29 mouse cellular contexts compared by ENCODE assay signal in genomic region chr10:111193536-111193935, GRCm38 (mm10). TPM values are rescaled to one million over a fixed set of nuclear protein-coding genes. Genes with fewer than 3 reads are reported as not detected.
DNase-seq lines count a peak whose midpoint lies in the region; ATAC-seq and TF ChIP-seq lines count a peak whose summit lies in the region.
"Had no signal": no experiment of that assay in that cellular context is flagged by ENCODE, and none has a peak within 500 bp of the region (broad histone marks: within the 10 kb centered on the region; RNA-seq: fewer than 3 reads in every experiment).

No protein-coding gene starts in this region.

- 53% methylated on average over 4 of the region's 4 CpGs for WGBS in kidney, postnatal 0 days
- WGBS in liver, adult 2 months: 44% methylated on average over 4 of the region's 4 CpGs
- WGBS in midbrain, postnatal 0 days: 75% methylated on average over 4 of the region's 4 CpGs
- 80% methylated on average over 4 of the region's 4 CpGs for WGBS in midbrain, embryonic 10.5 days

- TF ChIP-seq CTCF in kidney, postnatal 0 days (IDR thresholded peaks at IDR 0.05; ENCODE audit: low read depth): peak; percentile 21; the same call in 1 of the 2 replicates
- no peak for TF ChIP-seq CTCF in liver, adult 2 months (IDR thresholded peaks at IDR 0.05; ENCODE audit: low read depth, low read length)
- 0 out of 2 replicates have a peak, but pooled peaks have one; percentile 12 for TF ChIP-seq CTCF in midbrain, postnatal 0 days (IDR thresholded peaks at IDR 0.05)

- H3K36me3 ChIP-seq in kidney, postnatal 0 days (ENCODE audit: insufficient read depth, low read length): no peaks in the 10 kb centered on the region
- H3K36me3 ChIP-seq in liver, adult 2 months (ENCODE audit: control insufficient read depth, insufficient read depth, low read length): no peaks in the 10 kb centered on the region
- no peaks in the 10 kb centered on the region for H3K36me3 ChIP-seq in midbrain, postnatal 0 days (ENCODE audit: insufficient read depth, low read length)
- no peaks in the 10 kb centered on the region; the same call in 1 of the 2 replicates for H3K36me3 ChIP-seq in midbrain, embryonic 10.5 days
- H3K36me3 ChIP-seq: forebrain, embryonic 10.5 days; forebrain, embryonic 12.5 days had no signal

- DNase-seq in kidney, postnatal 0 days (ENCODE audit: low spot score): no peak
- DNase-seq in kidney, adult 8-10 months: no peak
- DNase-seq in liver, adult 2 months (ENCODE audit: extremely low read depth, low read depth, low spot score): peak; percentile 72
- DNase-seq in liver (no peak), adipocyte (ENCODE audit: low spot score) (peak; percentile 26)
- DNase-seq in midbrain, postnatal 0 days (ENCODE audit: low spot score): no peak
- DNase-seq in midbrain, embryonic 10.5 days (ENCODE audit: low spot score): no peak
- DNase-seq in gastrocnemius, postnatal 36 days: no peak
- DNase-seq: adrenal gland, adult 2 months; adrenal gland, postnatal 10 days; adrenal gland, postnatal 25 days; B cell, adult 2 months; cerebellum, adult 11 months; cerebellum, adult 18-20 months; cerebellum, adult 8-10 months; cerebellum, adult 9-11 months; cerebellum, postnatal 36 days; embryo, embryonic 11 days had no signal

- TF ChIP-seq POLR2A in liver, adult 2 months (IDR thresholded peaks at IDR 0.05; ENCODE audit: extremely low read depth, insufficient read depth, low read length): no peak

- peaks cover 45% of the 10 kb centered on the region for H3K79me2 ChIP-seq in liver, adult 2 months (ENCODE audit: control insufficient read depth, insufficient read depth, low read length)

- no peak overlapping the region for H3K4me3 ChIP-seq in kidney, postnatal 0 days (replicated peaks; ENCODE audit: low read depth, low read length)
- H3K4me3 ChIP-seq in liver, adult 2 months (ENCODE audit: insufficient read depth, low read depth, low read length): no peak overlapping the region
- no peak overlapping the region for H3K4me3 ChIP-seq in midbrain, postnatal 0 days (ENCODE audit: low read depth, low read length)
- no peak overlapping the region for H3K4me3 ChIP-seq in midbrain, embryonic 10.5 days
- H3K4me3 ChIP-seq: embryonic facial prominence, embryonic 13.5 days; embryonic facial prominence, embryonic 15.5 days; erythroblast, embryonic 14.5 days; forebrain, embryonic 10.5 days; forebrain, embryonic 12.5 days had no signal

- no peak overlapping the region for H3K4me2 ChIP-seq in kidney, postnatal 0 days (ENCODE audit: low read length)
- H3K4me2 ChIP-seq in midbrain, postnatal 0 days (ENCODE audit: low read depth, low read length, poor library complexity, severe bottlenecking): no peak overlapping the region
- H3K4me2 ChIP-seq: embryonic facial prominence, embryonic 13.5 days; embryonic facial prominence, embryonic 15.5 days; forebrain, embryonic 12.5 days had no signal

- no peak overlapping the region for H3K9ac ChIP-seq in kidney, postnatal 0 days (ENCODE audit: low read depth, low read length)
- no peak overlapping the region for H3K9ac ChIP-seq in liver, adult 2 months (ENCODE audit: low read depth, low read length)
- no peak overlapping the region for H3K9ac ChIP-seq in midbrain, postnatal 0 days (replicated peaks; ENCODE audit: low read length, poor library complexity, severe bottlenecking)
- H3K9ac ChIP-seq: embryonic facial prominence, embryonic 13.5 days; embryonic facial prominence, embryonic 15.5 days; forebrain, embryonic 12.5 days had no signal

- no peak overlapping the region for H3K27ac ChIP-seq in kidney, postnatal 0 days
- no peak overlapping the region; the same call in 1 of the 2 replicates for H3K27ac ChIP-seq in liver, adult 2 months (replicated peaks; ENCODE audit: insufficient read depth, low read depth, low read length)
- H3K27ac ChIP-seq in midbrain, postnatal 0 days (ENCODE audit: low read depth, low read length): no peak overlapping the region
- no peak overlapping the region for H3K27ac ChIP-seq in midbrain, embryonic 10.5 days (replicated peaks)
- H3K27ac ChIP-seq: embryonic facial prominence, embryonic 13.5 days; embryonic facial prominence, embryonic 15.5 days; forebrain, embryonic 10.5 days; forebrain, embryonic 12.5 days had no signal

- no peaks in the 10 kb centered on the region for H3K27me3 ChIP-seq in kidney, postnatal 0 days (ENCODE audit: insufficient read depth, low read length)
- no peaks in the 10 kb centered on the region for H3K27me3 ChIP-seq in liver, adult 2 months (ENCODE audit: control insufficient read depth, insufficient read depth, low read length)
- no peaks in the 10 kb centered on the region for H3K27me3 ChIP-seq in midbrain, postnatal 0 days (ENCODE audit: insufficient read depth, low read length)
- H3K27me3 ChIP-seq in midbrain, embryonic 10.5 days (ENCODE audit: low read depth, poor library complexity, severe bottlenecking): no peaks in the 10 kb centered on the region
- H3K27me3 ChIP-seq: CH12.LX; embryonic facial prominence, embryonic 13.5 days; embryonic facial prominence, embryonic 15.5 days; forebrain, embryonic 12.5 days; Patski had no signal

- no peaks in the 10 kb centered on the region for H3K9me3 ChIP-seq in kidney, postnatal 0 days (replicated peaks; ENCODE audit: low read length)
- H3K9me3 ChIP-seq in midbrain, postnatal 0 days (ENCODE audit: low read length): no peaks in the 10 kb centered on the region
- H3K9me3 ChIP-seq in midbrain, embryonic 10.5 days (replicated peaks): no peaks in the 10 kb centered on the region
- H3K9me3 ChIP-seq: embryonic facial prominence, embryonic 13.5 days; embryonic facial prominence, embryonic 15.5 days; forebrain, embryonic 10.5 days; forebrain, embryonic 12.5 days; G1E had no signal

- intact Hi-C loops in gastrocnemius, postnatal 36 days (cut with DNase I): no loop called here

- H3K4me1 ChIP-seq in kidney, postnatal 0 days (replicated peaks; ENCODE audit: insufficient read depth, low read length): no peaks in the 10 kb centered on the region
- peaks cover 8% of the 10 kb centered on the region for H3K4me1 ChIP-seq in liver, adult 2 months (ENCODE audit: control insufficient read depth, insufficient read depth, low read length)
- H3K4me1 ChIP-seq in midbrain, postnatal 0 days (ENCODE audit: insufficient read depth, low read length): no peaks in the 10 kb centered on the region
- peaks cover 3% of the 10 kb centered on the region; the same call in 1 of the 2 replicates for H3K4me1 ChIP-seq in midbrain, embryonic 10.5 days
- H3K4me1 ChIP-seq: embryonic facial prominence, embryonic 13.5 days; forebrain, embryonic 10.5 days had no signal

- no peak for ATAC-seq in kidney, postnatal 0 days (replicated peaks; ENCODE audit: low FRiP score, low read depth)
- ATAC-seq in midbrain, postnatal 0 days (ENCODE audit: low FRiP score): no peak
- ATAC-seq: activated CD4-positive, CD25-positive, alpha-beta regulatory T cell, adult 4 months; CD4-positive, CD25-positive, alpha-beta regulatory T cell, adult 4 months; forebrain, embryonic 14.5 days; Patski had no signal

RNA-seq across cellular contexts. Expression of gene Osbpl8, which starts 29.0 kb away (rescaled TPM):
- 11.0 and 11.8 TPM in 2 replicates for polyA plus RNA-seq in kidney, postnatal 0 days (2015; fragmentation: Nextera tagmentation; extraction: Ambion mirVana)
- total RNA-seq in liver, adult 2 months (2014; rRNA removed): 30.0 and 30.9 TPM in 2 replicates
- 3.7 and 4.2 TPM in 2 replicates for polyA plus RNA-seq in liver, adult 2 months (2012; rRNA removed)
- total RNA-seq in midbrain, postnatal 0 days (2014; rRNA removed): 45.6 and 52.9 TPM in 2 replicates
- 10.9 and 15.0 TPM in 2 replicates for polyA plus RNA-seq in midbrain, postnatal 0 days (2015; fragmentation: Nextera tagmentation; extraction: Ambion mirVana)
- 7.6 and 10.6 TPM in 2 replicates for polyA plus RNA-seq in midbrain, embryonic 10.5 days (2016; fragmentation: Nextera tagmentation; extraction: Ambion mirVana)
- 10 to 100 TPM; 12.0 to 14.3 TPM for total RNA-seq in gastrocnemius, postnatal 36 days (2021)

Comparison
In these comparisons a context has a peak if more than half of its experiments do, and no peak if none do; other contexts are left out.
1. DNase-seq: peak in liver, adult 2 months (single experiment) and adipocyte (single experiment); none in kidney, postnatal 0 days (single experiment), kidney, adult 8-10 months (0 of 2), liver (single experiment), midbrain, postnatal 0 days (single experiment), midbrain, embryonic 10.5 days (single experiment) and gastrocnemius, postnatal 36 days (0 of 2).